8 mouse cellular contexts compared by ENCODE assay signal in the genomic region with DNA sequence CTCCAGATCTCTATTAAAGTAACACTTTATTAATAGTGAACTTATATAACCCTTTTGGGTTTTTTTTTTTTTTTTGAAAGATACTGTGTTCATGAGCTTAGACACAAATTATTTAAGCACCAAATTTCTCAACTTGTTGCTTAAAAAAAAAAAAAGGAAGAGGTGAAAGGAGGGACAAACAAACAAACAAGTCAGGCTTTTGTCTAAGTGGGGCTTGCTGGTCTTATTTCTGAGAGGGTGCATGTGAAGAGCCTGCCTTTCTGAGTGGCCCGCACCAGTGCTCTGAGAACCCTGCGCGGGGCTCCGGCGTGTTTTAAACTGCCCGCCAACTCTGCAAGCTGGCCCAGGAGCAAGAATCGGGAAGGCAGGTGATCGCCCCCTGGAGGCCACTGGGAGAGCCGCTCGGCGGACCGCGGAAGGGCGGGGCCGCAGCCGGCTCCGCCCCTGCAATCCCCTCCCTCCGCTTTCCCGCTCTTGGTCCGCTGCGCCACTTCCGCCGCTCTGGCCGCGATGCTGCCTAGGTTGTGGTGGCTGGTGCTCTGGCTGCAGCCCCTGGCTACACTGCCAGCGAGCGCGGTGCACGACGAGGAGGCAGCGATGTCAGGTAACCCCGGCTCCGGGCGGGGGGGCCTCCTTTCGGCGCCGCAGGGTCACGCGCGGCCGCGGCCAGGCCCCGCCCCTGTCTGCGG. TPM values are rescaled to one million over a fixed set of nuclear protein-coding genes. Genes with fewer than 3 reads are reported as not detected.
DNase-seq lines count a peak whose midpoint lies in the region; ATAC-seq and TF ChIP-seq lines count a peak whose summit lies in the region.

A gene (plus strand): TSS at position 456 of the 689 bp plus-strand sequence.

- peak within 1 kb of the TSS; percentile 99 for H3K4me3 ChIP-seq in lung, embryonic 15.5 days
- peak within 1 kb of the TSS; percentile 94 for H3K4me3 ChIP-seq in olfactory bulb, adult 2 months (ENCODE audit: insufficient read depth, low read depth, low read length)

- peaks cover 9% of the 10 kb centered on the region for H3K4me1 ChIP-seq in lung, embryonic 15.5 days
- H3K4me1 ChIP-seq in olfactory bulb, adult 2 months (ENCODE audit: control insufficient read depth, insufficient read depth, low read length): no peaks in the 10 kb centered on the region

- peak within 1 kb of the TSS; percentile 91 for H3K9ac ChIP-seq in lung, embryonic 15.5 days

- whole genome bisulfite sequencing in lung, embryonic 15.5 days: under 1% methylated on average over 29 of the region's 44 CpGs
- WGBS in olfactory bulb, adult 2 months: under 1% methylated on average over 44 of the region's 44 CpGs

- peak; percentile 86 for TF ChIP-seq CTCF in olfactory bulb, adult 2 months (IDR thresholded peaks at IDR 0.05; ENCODE audit: insufficient read depth, low read depth, low read length)

- DNase-seq in MN1 (ENCODE audit: low spot score): peak; percentile 85
- peak; percentile 96 for DNase-seq in cerebellum, adult 8-10 months
- peak; percentile 92 for DNase-seq in forelimb bud, embryonic 11.5 days (ENCODE audit: low read depth, low spot score)
- DNase-seq in layer of hippocampus, adult 9-10 months (ENCODE audit: low spot score): peak; percentile 87
- DNase-seq in thymus, adult 18-20 months: peak; percentile 84 to 88

- peak; percentile 84 to 96 for ATAC-seq in hematopoietic stem cell, adult 5-6 weeks (replicated peaks in 1 of 2; ENCODE audit: insufficient read depth in 1 of 2, low FRiP score in 2 of 2, low TSS enrichment in 1 of 2, low read depth in 1 of 2, poor library complexity in 2 of 2, severe bottlenecking in 2 of 2)
- peak; percentile 94 for ATAC-seq in lung, embryonic 15.5 days (ENCODE audit: borderline replicate concordance, extremely low read depth, low FRiP score, low TSS enrichment)

- H3K27me3 ChIP-seq in lung, embryonic 15.5 days: no peaks in the 10 kb centered on the region

- H3K27ac ChIP-seq in lung, embryonic 15.5 days: peak within 1 kb of the TSS; percentile 88
- peak within 1 kb of the TSS; percentile 84 for H3K27ac ChIP-seq in olfactory bulb, adult 2 months (ENCODE audit: insufficient read depth, low read depth, low read length)

- TF ChIP-seq POLR2A in olfactory bulb, adult 2 months (IDR thresholded peaks at IDR 0.05; ENCODE audit: insufficient read depth, low read depth, low read length): peak; percentile 55; the same call in 1 of the 2 replicates

- no peaks in the 10 kb centered on the region for H3K9me3 ChIP-seq in lung, embryonic 15.5 days

- H3K4me2 ChIP-seq in lung, embryonic 15.5 days: peak within 1 kb of the TSS; percentile 52

- H3K36me3 ChIP-seq in lung, embryonic 15.5 days: no peaks in the 10 kb centered on the region

RNA-seq across cellular contexts. Expression of the gene that starts here (rescaled TPM):
- 21.9 and 27.8 TPM in 2 replicates for total RNA-seq in hematopoietic stem cell, adult 5-6 weeks (2017)
- 9.6 and 9.8 TPM in 2 replicates for polyA plus RNA-seq in lung, embryonic 15.5 days (2015; fragmentation: Nextera tagmentation; extraction: Ambion mirVana)
- not detected in 2 replicates for polyA plus RNA-seq in olfactory bulb, adult 2 months (2012; ENCODE audit: insufficient read depth, insufficient read length, low replicate concordance, missing spikeins)

Comparison
In these comparisons a context has a peak if more than half of its experiments do, and no peak if none do; other contexts are left out.
1. Peak in every context shown above with its lines: DNase-seq, ATAC-seq, H3K4me3 ChIP-seq and H3K27ac ChIP-seq.